Mouse (Mus musculus) left cerebral cortex, postnatal 36 days (tissue): Measurements from ENCODE around the gene Gpc6. TPM values are rescaled to one million over a fixed set of nuclear protein-coding genes. Genes with fewer than 3 reads are reported as not detected.
A peak's percentile ranks its signal among the peaks of the same experiment; 100 is the strongest.

Experiments
- DNase-seq, 2 experiments: peaks; one replicate each; pipeline ENCODE4 v3.0.0; 2021 to 2022; ENCODE audit warnings: low spot score in 2 of 2, mixed read lengths in 1 of 2
- intact Hi-C: fragments of 180-260 bp; cut with DNase I; formaldehyde crosslinking; loops from one replicate; pipeline ENCODE4 v1.15.1; 2025
- total RNA-seq, 2 experiments: library from RNA; stranded (reverse); gene quantifications; 2 replicates each; pipeline ENCODE4 v1.2.3; 2021

Gpc6 gene
- total RNA-seq = 10 to 100 TPM; 15.5 to 16.2 TPM

- intact Hi-C loops = loop anchor here (10.0 kb wide), 1 partner anchor 1010 kb away; no protein-coding TSS in a partner anchor
- peak; percentile 84 to 85 for DNase-seq
These were observed at the start of gene Gpc6 for GRCm38 (mm10) chr14:116924876-116925601. Gpc6 (plus strand) TSS chr14:116925315.

- intact Hi-C loops = no loop called here
- DNase-seq = no peak
These were observed 42.6 kb upstream of the Gpc6 start for GRCm38 (mm10) chr14:116882480-116883044.

- intact Hi-C loops = no loop called here
These were observed 30.8 kb upstream of the Gpc6 start for GRCm38 (mm10) chr14:116894316-116894715.

GRCm38 (mm10) chr14:116897971-116898370 lies 27.1 kb upstream of the Gpc6 start:
- intact Hi-C loops = no loop called here
- DNase-seq = no peak

More at GRCm38 (mm10) chr14:116894316-116894715, 30.8 kb upstream of the Gpc6 start:
- no peak for DNase-seq

DNA sequence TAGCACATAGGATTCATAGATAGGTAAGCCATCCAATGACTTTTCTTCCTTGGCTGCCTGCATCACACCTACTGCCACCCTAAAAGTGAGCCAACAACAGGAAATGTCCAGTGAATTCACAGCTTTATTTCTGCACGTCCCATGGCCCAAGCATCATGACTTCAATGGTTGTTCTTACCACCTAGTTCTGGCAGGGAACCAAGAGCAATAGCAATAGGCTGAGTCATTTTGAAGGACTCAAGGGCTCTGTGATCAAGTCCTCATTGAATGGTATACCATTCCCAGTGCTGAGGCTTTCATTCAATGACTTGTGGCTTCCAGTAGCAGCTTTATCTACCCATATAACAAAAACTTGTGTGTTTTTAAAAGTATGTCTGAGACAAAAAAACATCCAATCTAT lies 13.3 kb upstream of the Gpc6 start:
- intact Hi-C loops = no loop called here
- DNase-seq = no peak

DNA sequence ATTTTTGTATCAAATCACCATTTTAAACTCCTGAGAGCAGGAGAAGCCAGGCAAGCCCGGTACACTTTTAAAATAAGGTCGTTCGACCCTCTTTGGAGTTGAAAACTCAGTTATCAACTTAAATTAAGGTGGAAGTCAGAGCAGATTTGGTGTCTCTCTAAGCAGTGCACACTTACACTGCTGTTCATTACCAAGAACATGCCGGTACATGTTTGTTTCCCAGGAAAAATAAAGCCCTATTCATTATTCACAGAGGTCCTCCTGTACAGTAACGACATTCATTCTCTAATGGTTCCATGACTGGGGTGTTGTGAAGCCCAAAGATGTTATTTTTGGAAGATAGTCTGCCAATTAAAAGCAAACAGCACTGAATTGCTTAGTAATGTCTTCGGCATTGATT lies 8.2 kb upstream of the Gpc6 start:
- intact Hi-C loops = no loop called here
- DNase-seq = no peak

- intact Hi-C loops = loop anchor here (10.0 kb wide), 1 partner anchor 1011 kb away; no protein-coding TSS in a partner anchor
- no peak for DNase-seq
These were observed 849 bp upstream of the Gpc6 start for GRCm38 (mm10) chr14:116924266-116924665.

- intact Hi-C loops = loop anchor here (10.0 kb wide), 1 partner anchor 1009 kb away; no protein-coding TSS in a partner anchor
- peak; percentile 44 to 63 for DNase-seq
These were observed 732 bp downstream of the Gpc6 start for GRCm38 (mm10) chr14:116925691-116926403.

- DNase-seq = peak; percentile 71 to 79
- intact Hi-C loops = loop anchor here (10.0 kb wide), 1 partner anchor 1008 kb away; no protein-coding TSS in a partner anchor
These were observed 1.5 kb downstream of the Gpc6 start for GRCm38 (mm10) chr14:116926404-116927171.

GRCm38 (mm10) chr14:116927341-116928315 lies 2.5 kb downstream of the Gpc6 start:
- DNase-seq = no peak
- intact Hi-C loops = loop anchor here (10.0 kb wide), 1 partner anchor 1007 kb away; no protein-coding TSS in a partner anchor

GRCm38 (mm10) chr14:116928395-116928794 lies 3.3 kb downstream of the Gpc6 start:
- intact Hi-C loops = loop anchor here (10.0 kb wide), 1 partner anchor 1006 kb away; no protein-coding TSS in a partner anchor

GRCm38 (mm10) chr14:116928796-116929529 lies 3.8 kb downstream of the Gpc6 start:
- DNase-seq = no peak
- intact Hi-C loops = loop anchor here (10.0 kb wide), 1 partner anchor 1006 kb away; no protein-coding TSS in a partner anchor

More at GRCm38 (mm10) chr14:116928395-116928794, 3.3 kb downstream of the Gpc6 start:
- DNase-seq = no peak

DNA sequence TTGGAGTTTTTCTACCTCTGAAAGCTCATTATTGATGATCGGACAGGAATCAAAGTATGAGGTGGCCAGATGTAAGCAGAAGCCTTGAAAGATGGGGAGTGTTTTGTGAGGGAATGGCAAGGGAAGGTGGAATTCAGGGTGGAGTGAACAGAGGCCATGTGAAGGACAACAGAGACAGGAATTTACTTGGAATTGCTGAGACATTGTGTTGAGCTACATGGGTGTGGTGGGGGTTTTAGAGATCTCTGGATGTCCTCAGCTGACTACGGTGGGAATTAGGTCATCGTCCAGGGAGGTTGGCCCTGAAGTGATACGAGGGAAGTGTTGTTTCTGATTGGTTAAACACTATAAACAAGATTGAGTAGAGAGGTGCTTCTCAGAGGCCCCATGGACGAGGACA lies 8.7 kb downstream of the Gpc6 start:
- DNase-seq = no peak
- intact Hi-C loops = no loop called here

DNA sequence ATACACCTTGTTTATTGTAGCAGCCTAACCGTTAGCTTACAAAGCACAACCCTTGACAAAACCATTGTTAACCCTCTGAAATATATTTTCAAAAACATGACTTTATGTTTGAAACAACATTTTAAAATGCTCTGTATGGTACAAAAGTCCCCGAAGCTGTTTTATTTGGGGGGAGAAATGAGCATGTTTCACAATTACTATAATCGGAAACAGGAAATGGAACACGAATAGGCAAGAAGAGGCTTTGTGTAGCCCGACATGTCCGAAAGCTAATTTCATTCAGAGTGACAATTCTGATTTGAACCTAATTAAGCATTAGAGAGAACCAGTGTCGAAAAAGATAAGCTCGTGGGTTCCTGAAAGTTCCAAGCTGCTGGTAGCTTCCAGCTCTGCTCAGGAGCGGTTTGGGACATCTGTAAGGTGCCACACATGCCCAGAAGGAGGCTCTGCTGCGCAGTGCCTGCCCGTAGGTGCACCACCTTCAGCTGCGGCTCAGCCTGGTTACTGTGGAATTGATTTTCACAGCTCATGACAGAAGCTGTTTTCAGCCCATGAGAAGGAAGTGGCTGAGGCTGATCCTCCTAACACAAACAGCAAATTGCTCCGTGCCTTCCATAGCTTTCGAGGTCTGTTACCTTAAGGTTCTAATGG lies 12.9 kb downstream of the Gpc6 start:
- DNase-seq = peak in 1 of 2 experiments; percentile 30
- intact Hi-C loops = no loop called here

DNA sequence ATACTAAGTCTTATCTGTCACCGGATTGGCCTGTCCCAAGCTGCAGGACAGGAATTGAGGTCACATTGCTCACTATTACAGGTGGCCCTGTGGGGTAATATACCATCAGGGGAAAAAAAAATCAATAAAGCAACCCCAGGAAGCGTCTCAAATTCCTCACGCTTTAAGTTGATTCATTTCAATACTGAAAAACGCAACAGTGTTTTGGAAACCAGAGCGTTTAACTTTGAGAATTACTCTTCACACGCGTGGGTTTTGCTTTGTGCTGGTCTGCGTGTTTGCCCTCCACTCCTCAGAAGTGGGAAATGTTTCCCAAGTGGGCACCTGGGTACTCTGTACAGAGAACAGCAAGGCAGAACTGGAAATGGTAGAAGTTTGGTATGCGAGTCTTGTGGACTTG lies 13.6 kb downstream of the Gpc6 start:
- intact Hi-C loops = no loop called here
- no peak for DNase-seq

DNA sequence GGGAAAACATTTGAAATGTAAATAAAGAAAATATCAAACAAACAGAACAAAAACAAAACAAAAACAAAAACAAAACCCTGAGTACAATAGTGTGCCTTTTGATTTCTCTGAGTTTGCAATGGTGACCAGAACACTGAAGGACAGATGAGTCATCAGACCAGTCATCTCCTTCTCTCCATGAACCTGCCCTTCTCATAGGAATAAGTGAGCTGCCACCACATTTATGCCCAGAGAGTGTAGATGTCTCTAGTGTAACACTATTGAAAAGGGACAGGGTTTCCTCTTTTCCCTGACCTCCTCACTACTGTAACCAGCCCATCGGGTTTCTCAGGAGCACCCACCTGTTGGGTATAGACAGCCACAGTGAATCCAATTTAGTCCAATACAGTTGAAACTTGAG lies 14.4 kb downstream of the Gpc6 start:
- no peak for DNase-seq
- intact Hi-C loops = no loop called here

GRCm38 (mm10) chr14:116941772-116942171 lies 16.7 kb downstream of the Gpc6 start:
- intact Hi-C loops = no loop called here

More at GRCm38 (mm10) chr14:116941772-116942171, 16.7 kb downstream of the Gpc6 start:
- DNase-seq = no peak
